Mouse (Mus musculus): Measurements from ENCODE around the gene Vmn2r62. TPM values are rescaled to one million over a fixed set of nuclear protein-coding genes. Genes with fewer than 3 reads are reported as not detected.
"Not testable (repeated sequence)": the region's sequence is repeated elsewhere in the genome, so short reads cannot be mapped to it uniquely, and the experiment has no call there.

The Vmn2r62 gene
- not detected in 2 replicates for polyA plus RNA-seq (2015; fragmentation: Nextera tagmentation; extraction: Ambion mirVana)

DNA sequence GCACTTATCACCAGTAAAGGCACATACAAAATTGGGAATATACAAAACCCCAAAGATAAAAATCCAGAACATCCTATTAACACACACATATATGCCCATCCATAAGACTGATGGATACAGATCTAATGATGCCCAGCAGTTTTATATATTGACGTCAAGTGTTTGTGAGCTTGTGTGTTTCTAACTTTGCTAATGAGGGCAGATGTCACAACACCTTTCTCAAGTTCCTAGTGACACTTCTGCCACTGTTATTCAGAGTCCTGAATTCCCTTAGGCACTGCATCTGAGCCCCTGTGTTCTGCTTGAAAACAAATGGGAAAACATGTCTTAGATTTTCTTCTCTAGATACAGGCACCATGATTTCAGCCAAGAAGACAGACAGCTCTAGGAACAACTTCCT is at the start of gene Vmn2r62:
Gene Vmn2r62, minus strand, starts transcription at position 101 of the 400 bp plus-strand sequence.
- H3K9ac ChIP-seq; H3K9me3 ChIP-seq; ATAC-seq (ENCODE audit: low read depth); H3K27me3 ChIP-seq; H3K4me3 ChIP-seq; H3K27ac ChIP-seq (replicated peaks); H3K4me1 ChIP-seq (replicated peaks); H3K36me3 ChIP-seq; H3K4me2 ChIP-seq: not testable (repeated sequence)
- no CpG with 5 or more reads among the region's 1 CpGs for WGBS

DNA sequence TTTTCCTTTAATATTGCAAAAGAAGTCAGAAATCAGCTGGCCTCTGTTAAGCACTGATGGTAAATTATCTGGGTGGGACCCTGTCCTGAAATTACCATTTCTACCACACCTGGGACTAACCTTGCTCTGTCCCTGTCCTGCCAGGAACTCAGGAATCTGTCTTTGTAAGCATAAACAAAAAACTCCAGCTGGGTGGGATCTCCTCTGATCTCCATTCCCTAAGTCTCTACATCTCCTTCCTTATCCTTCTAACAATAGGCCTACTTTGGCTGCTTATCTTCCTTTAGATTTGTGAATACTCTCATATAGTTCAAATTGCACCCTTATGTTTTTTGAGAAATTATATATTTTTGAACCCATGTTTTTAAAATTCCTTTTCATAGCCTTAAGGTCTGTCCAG is 45.0 kb upstream of the Vmn2r62 start:
- H3K9me3 ChIP-seq: peaks cover 20% of the 10 kb centered on the region
- not testable (repeated sequence) for H3K4me3 ChIP-seq; H3K4me1 ChIP-seq (replicated peaks); H3K4me2 ChIP-seq; H3K36me3 ChIP-seq; H3K27me3 ChIP-seq; H3K27ac ChIP-seq (replicated peaks); ATAC-seq (ENCODE audit: low read depth); H3K9ac ChIP-seq

DNA sequence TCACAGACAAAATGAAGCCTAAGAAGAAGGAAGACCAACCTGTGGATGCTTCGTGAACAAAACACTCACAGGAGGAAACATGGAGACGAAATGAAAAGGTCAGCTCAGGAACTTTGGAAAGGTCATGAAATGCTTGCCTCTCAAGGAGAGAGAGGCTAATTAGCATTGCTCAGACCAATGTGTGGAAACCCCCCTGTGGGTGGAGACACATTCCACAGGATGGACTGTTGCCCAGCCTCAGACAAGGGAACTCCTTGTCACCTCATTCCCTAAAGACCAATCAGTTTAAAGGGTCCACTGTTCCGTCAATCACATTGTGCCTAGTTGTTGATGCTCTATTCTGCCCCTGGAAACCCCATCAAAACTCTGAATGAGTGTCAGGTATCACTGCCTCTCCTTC is 38.9 kb upstream of the Vmn2r62 start:
- no peaks in the 10 kb centered on the region for H3K36me3 ChIP-seq
- ATAC-seq (ENCODE audit: low read depth): no peak
- 88% methylated on average over 3 of the region's 3 CpGs for WGBS

DNA sequence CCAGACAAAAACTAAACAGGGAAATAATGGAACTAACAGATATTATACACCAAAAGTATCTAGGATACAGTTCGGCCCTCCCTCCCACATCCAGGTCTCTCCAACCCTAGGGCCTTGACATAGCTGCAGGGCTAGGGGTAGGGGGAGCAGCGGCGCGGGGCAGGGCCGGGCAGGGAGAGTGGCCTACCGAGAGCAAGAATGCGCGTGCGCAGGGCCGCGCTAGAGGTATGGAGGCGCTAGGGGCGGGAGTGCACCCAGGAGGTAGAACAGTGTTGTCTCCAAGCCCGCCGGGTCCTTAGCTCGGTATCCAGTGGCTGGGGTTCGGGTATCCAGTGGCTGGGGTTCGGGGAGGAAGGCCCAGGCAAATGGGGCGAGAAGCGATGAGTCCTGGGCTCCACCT is 43.5 kb downstream of the Vmn2r62 start:
- no peak overlapping the region for H3K27ac ChIP-seq (replicated peaks)
- no peaks in the 10 kb centered on the region for H3K36me3 ChIP-seq
- ATAC-seq (ENCODE audit: low read depth): no peak
- no peak overlapping the region for H3K4me2 ChIP-seq
- 47% methylated on average over 20 of the region's 20 CpGs for WGBS
- H3K9ac ChIP-seq: no peak overlapping the region
- H3K27me3 ChIP-seq: no peaks in the 10 kb centered on the region
- no peaks in the 10 kb centered on the region; the same call in 1 of the 2 replicates for H3K9me3 ChIP-seq
- H3K4me3 ChIP-seq: no peak overlapping the region
- H3K4me1 ChIP-seq (replicated peaks): no peaks in the 10 kb centered on the region

More for the DNA sequence above, 38.9 kb upstream of the Vmn2r62 start:
- Histone ChIP-seq H3K4me2 (no peak overlapping the region), H3K4me1 (replicated peaks) (no peaks in the 10 kb centered on the region), H3K9ac (no peak overlapping the region), H3K27ac (replicated peaks) (no peak overlapping the region), H3K9me3 (peaks cover 17% of the 10 kb centered on the region; the same call in 1 of the 2 replicates), H3K4me3 (no peak overlapping the region), H3K27me3 (no peaks in the 10 kb centered on the region)

- Histone ChIP-seq H3K36me3 (no peaks in the 10 kb centered on the region), H3K4me2 (no peak overlapping the region), H3K4me3 (no peak overlapping the region), H3K27me3 (no peaks in the 10 kb centered on the region), H3K9ac (no peak overlapping the region), H3K27ac (replicated peaks) (no peak overlapping the region), H3K9me3 (peaks cover 6% of the 10 kb centered on the region), H3K4me1 (replicated peaks) (no peaks in the 10 kb centered on the region)
- 88% methylated on average over 10 of the region's 10 CpGs for WGBS
- no peak for ATAC-seq (ENCODE audit: low read depth)
Observed at GRCm38 (mm10) chr7:42738536-42739210, 54.7 kb downstream of the Vmn2r62 start.

DNA sequence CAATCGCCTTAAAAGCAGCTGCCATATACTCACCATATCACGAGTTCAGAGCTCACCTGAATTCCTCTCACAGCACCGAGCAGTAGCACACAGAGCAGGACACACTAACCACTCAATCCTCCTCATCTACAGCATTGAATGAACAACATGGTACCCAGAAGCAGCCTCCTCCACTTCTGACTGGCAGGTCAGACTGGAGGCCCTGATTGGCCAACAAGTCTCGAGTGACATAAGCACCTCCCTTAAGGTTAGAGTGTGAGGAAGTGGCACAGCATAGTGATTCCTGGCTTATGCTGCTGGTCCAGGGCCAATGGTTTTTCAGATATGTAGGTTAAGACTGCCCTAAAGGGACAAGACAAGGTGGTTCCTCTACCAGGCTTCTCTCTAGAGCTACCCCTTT is 66.4 kb downstream of the Vmn2r62 start, which contains the start of gene Gm17067:
Gene Gm17067, minus strand, starts transcription at position 101 of the 400 bp plus-strand sequence.
- not testable (repeated sequence) for H3K9ac ChIP-seq; H3K4me2 ChIP-seq; H3K27me3 ChIP-seq; ATAC-seq (ENCODE audit: low read depth); H3K9me3 ChIP-seq; H3K4me1 ChIP-seq (replicated peaks); H3K4me3 ChIP-seq; H3K36me3 ChIP-seq; H3K27ac ChIP-seq (replicated peaks)
- WGBS: 87% methylated on average over 4 of the region's 4 CpGs

Other genes starting within 250 kb of the Vmn2r62 start
- gene Gm21028, start 214.9 kb downstream of the Vmn2r62 start, polyA plus RNA-seq (2015; fragmentation: Nextera tagmentation; extraction: Ambion mirVana): not detected in 2 replicates
- 1.7 and 2.3 TPM in 2 replicates for gene Zfp977, start 201.0 kb downstream of the Vmn2r62 start, polyA plus RNA-seq (2015; fragmentation: Nextera tagmentation; extraction: Ambion mirVana)
- gene Zfp976, start 150.9 kb downstream of the Vmn2r62 start, polyA plus RNA-seq (2015; fragmentation: Nextera tagmentation; extraction: Ambion mirVana): 2.1 and 2.6 TPM in 2 replicates
- 6.0 and 7.5 TPM in 2 replicates for gene Zfp975, start 100.8 kb downstream of the Vmn2r62 start, polyA plus RNA-seq (2015; fragmentation: Nextera tagmentation; extraction: Ambion mirVana)
- gene Gm17067, start 66.5 kb downstream of the Vmn2r62 start, polyA plus RNA-seq (2015; fragmentation: Nextera tagmentation; extraction: Ambion mirVana): not detected in 2 replicates
- not detected in 2 replicates for gene Gm2381, start 73.7 kb upstream of the Vmn2r62 start, polyA plus RNA-seq (2015; fragmentation: Nextera tagmentation; extraction: Ambion mirVana)
- gene Vmn2r63, start 140.3 kb upstream of the Vmn2r62 start, polyA plus RNA-seq (2015; fragmentation: Nextera tagmentation; extraction: Ambion mirVana): not detected in 2 replicates
- not detected in 2 replicates for gene Gm9268, start 225.2 kb upstream of the Vmn2r62 start, polyA plus RNA-seq (2015; fragmentation: Nextera tagmentation; extraction: Ambion mirVana)